Mouse (Mus musculus): ENCODE data around the gene Gm10570. TPM values are rescaled to one million over a fixed set of nuclear protein-coding genes. Genes with fewer than 3 reads are reported as not detected.

Gene Gm10570
- total RNA-seq (2021): under 1 TPM; 0.60 to 0.81 TPM
- long read RNA-seq, experiment 1: 0 reads
- long read RNA-seq, experiment 2, partial matches to known transcripts: 0 of 2 reads
- long read RNA-seq, experiment 2, other reads (novel, unspliced or antisense): 1 of 2 reads

DNA sequence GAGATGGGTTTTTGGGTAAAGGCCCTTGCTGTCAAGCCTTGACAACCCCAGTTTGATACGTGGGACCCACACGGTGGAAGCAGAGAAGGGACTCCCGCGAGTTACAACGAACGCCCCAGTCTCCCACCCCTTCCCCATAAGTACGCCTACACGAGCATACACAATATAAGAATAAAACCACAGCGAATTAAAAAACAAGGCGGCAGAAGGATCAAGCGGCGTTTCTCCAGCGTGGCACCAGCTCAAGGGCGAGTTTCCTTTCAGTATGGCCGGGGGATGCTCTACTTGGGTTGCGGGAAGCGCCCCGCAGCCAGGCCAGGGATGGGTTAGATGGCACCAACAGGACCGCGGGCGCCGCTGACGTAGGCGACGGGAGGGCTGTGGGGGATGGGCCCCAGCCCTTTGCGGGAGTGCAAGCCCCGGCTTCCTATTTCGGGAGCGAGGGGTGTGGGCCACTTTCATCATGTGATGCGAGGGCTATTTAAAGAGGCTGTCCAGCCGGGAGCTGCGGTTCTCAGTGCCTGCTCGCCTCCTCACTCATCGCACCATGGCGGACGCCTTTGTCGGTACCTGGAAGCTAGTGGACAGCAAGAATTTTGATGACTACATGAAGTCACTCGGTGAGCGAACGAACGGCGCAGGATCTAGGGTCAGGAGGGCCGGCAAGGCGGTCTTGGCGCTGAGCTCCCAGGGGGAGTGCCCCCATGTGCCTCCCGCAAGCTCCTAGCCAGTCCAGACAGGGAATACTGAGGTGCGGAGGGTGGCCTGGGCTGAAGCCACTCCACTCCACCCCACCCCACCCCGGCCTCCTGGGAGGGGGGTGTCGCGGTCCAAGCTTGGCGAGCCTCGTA, at the start of gene Gm10570, which contains the start of gene Fabp3:
Gene Gm10570 (minus strand): TSS at position 444 of the 851 bp plus-strand sequence.
Gene Fabp3 (plus strand): TSS at position 365 of the 851 bp plus-strand sequence.
- DNase-seq (ENCODE audit: low spot score in 2 of 2): peak in 1 of 2 experiments; percentile 49

DNA sequence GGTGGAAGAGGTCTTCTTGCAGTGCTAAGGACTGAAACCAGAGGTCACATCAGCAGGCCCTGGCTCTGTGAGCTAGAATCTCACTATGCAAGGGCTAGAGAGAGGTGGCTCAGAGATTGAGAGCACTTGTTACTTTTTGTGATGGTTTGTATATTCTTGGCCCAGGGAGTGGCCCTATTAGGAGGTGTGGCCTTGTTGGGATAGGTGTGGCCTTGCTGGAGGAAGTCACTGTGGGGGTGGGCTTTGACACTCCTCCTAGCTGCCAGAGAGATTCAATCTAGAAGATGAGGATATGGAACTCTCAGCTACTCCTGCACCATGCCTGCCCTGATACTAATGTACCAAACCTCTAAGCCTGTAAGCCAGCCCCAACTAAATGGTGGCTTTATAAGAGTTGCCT, 49.5 kb upstream of the Gm10570 start:
- no peak for DNase-seq (ENCODE audit: low spot score in 2 of 2)

DNA sequence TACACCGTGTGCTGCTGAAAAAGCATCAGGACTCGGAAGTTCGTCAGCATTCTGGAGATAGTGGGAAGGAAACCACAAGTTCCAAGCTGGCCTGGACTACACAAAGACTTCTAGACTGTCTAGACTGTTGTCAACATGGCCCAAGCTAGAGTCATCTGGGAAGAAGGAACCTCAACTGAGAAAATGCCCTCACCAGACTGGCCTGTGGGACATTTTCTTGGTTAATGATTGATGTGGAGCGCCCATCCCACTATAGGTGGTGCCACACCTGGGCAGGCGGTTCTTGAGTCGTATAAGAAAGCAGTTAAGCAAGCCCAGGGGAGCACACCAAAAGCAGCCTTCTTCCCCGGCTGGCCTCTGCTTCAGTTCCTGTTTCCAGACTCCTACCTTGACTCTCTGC, 44.1 kb upstream of the Gm10570 start:
- DNase-seq (ENCODE audit: low spot score in 2 of 2): no peak

DNA sequence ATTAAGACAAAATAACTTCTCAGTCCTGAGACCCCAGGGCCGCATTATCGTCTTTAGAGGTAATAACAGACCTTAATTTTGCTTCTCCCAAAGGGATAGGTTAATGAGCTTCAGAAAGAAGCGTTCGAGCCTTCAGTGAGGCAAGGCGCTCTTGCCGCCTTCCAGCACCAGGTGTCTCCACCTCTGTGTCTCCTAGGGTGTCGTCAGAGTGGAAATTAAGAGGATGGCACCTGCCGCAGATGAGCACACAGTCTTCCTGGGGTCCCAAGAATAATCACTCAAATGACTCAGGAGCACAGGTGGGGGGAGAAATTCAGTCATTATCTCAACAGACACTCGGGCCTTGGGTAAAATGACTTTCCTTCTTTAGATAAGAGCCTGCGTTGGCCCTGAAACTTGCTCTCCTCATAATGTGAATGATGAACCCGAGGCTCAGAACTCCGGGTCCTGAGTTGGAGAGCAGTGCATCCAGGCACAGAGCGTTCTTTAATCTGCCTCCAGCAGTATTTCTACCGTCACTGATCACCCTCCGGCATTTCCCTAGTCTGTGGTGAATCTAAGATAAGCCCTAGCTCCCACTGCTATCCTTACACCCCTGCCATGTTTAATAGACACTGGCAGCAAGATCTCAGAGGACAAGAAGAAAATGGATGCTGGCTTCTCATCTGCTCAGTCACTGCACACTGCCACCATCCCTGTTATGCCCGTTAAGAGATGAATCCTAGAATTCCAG, 42.4 kb upstream of the Gm10570 start:
- no peak for DNase-seq (ENCODE audit: low spot score in 2 of 2)

DNA sequence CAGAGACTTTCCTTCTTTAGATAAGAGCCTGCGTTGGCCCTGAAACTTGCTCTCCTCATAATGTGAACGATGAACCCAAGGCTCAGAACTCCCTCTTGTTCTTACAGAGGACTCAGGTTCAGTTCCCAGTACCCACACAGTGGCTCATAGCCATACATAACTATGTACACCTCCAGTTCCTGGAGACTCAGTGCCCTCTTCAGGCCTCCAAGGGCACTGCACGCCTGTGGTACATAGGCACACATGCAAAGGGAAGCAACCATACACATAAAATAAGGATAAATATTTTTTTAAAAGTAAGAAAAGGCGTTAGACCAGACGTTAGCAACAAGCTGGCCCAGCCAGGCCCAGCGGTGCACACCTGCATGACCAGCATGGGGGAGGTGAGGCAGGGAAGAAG, 41.2 kb upstream of the Gm10570 start:
- DNase-seq (ENCODE audit: low spot score in 2 of 2): no peak

DNA sequence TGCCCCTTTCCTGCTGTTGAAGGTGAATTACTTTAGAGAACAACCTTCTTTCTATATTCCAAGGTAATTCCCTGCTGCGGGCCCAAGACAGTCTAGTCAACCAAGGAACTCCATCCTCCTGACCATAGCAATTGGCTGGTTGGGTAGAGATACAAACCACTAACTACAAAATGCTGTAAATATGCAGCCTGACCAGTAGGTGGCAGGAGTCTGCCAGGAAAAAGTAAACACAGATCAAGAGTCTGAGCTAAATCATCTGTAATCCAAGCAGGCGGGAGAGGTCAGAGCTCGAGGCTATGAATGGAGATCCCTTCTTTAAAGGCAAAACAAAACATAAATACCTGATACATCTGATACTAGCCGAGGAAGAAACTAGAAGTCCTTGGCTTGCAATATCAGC, 33.2 kb upstream of the Gm10570 start:
- DNase-seq (ENCODE audit: low spot score in 2 of 2): peak in 1 of 2 experiments; percentile 30

DNA sequence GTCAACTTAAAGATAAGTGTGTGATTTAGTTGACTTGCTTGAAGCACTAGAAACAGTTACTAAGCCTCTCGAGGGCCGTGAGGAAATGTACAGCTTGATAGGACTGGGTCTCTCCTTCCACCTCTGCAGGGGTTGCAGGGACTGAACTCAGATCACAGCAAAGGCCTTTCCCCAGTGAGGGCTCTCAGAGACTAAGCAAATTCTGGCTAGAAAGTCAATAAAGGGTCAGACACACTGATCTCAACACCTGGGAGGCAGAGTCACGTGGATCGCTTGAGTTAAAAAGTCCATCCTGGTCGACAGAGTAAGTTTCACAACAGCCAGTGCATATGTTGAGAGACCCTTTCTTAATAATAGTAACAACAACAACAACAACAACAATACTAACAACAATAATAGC, 27.4 kb upstream of the Gm10570 start:
- DNase-seq (ENCODE audit: low spot score in 2 of 2): no peak

DNA sequence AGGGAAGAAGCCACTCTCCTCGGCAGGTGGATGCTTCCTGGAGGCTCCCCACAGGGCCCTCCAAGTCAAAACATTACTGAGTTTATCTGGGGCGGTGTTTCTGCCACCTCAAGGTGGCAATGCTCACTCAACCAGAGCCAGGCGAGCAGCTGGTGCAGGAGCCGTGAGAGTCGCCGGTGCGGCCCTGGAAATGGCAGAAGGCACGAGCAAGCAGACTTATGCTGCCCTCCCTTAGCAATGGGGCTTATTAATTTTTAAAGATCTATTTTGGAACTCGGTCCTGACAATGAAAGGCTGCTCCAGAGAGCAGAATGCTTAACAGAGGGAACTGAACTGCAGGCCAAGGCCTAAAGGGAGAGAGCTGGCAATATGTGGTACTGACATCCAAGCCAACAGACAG, 18.9 kb upstream of the Gm10570 start:
- DNase-seq (ENCODE audit: low spot score in 2 of 2): no peak

DNA sequence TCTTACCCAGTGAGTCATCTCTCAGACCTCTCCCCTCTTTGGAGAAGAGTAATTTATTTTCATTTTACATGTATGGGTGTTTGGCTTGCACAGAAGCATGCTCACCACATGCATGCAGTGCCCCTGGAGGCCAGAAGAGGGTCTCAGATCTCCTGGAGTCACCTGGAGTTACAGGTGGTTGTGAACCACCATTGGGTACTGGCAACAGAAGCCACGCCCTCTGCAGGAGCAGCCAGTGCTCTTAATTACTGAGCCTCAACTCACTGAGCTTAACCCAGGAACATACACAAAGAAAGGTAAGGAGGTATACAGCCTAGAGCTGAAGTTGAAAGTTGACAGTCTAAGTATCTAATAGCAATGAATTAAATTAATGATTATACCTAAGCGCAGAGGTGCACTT, 17.0 kb upstream of the Gm10570 start:
- no peak for DNase-seq (ENCODE audit: low spot score in 2 of 2)

DNA sequence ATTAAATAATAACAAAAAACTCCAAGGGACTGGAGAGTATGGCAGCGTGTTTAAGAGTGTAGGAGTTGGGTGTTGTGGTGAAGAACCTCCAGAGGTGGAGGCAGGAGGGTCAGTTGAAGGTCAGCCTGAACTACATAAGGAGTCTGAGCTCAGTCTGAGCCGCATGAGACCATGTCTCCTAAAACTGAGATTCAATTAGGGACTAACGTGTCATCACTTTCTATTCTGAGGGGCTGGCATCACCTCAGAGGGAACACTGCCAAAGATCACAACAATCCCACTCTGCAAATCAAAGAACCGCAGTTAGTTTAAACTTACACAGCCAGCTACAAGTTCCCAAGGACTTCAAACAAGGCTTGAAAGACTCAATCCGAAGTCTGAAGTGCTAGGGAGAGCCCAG, 15.1 kb upstream of the Gm10570 start:
- no peak for DNase-seq (ENCODE audit: low spot score in 2 of 2)

DNA sequence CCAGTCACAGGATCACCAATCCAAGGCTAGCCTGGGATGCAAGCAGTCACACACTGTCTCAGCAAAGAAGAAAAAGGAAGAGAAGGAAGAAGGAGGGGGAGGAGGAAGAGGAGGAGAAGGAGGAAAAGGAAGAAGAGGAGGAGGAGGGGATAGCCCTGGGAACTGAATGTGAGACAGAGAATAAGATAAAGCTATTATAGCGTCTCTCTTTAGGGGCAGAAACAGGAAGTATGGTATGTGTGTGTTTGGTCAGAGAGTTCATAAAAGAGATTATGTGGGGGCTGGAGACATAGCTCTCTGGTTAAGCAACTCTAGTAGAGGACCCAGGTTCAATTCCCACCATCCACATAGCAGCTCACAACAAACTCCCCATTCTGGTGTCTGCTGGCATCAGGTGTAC, 14.7 kb upstream of the Gm10570 start:
- no peak for DNase-seq (ENCODE audit: low spot score in 2 of 2)

DNA sequence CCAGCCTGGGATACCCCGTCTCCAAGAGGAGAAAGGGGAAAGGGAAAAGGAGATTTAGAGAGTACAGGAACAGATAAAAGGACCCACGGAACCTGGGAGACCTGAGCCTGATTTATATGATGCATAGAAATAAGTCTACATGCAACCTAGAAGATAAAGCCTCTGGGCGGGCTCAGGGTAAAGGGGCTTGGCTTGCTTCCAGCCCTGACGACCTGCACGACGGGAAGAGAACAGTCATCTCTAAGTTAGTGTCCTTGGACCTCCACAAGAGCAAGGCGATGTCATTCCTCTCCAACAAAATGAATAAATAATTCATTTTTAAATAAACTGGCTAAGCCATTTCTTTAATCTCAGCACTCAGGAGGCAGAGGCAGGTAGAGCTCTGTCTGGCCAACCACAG, 14.1 kb upstream of the Gm10570 start:
- no peak for DNase-seq (ENCODE audit: low spot score in 2 of 2)

DNA sequence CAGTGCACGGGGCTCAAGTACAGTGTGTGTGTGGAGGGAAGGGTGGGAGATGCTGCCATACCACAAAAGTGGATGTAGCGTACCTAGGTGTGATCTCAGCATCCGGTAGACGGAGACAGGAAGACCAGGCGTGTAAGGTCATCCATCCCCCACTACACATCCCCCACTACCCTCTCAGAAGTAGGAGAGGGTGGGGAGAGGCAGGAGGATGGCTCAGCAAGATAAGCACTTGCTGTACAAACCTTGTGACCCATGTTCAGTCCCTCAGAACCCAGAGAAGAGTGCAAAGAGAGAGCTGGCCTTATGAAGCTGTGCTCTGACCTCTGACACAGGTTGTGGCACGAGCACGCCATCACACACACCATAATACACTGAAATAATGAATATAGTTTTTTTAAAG, 13.2 kb upstream of the Gm10570 start:
- no peak for DNase-seq (ENCODE audit: low spot score in 2 of 2)

DNA sequence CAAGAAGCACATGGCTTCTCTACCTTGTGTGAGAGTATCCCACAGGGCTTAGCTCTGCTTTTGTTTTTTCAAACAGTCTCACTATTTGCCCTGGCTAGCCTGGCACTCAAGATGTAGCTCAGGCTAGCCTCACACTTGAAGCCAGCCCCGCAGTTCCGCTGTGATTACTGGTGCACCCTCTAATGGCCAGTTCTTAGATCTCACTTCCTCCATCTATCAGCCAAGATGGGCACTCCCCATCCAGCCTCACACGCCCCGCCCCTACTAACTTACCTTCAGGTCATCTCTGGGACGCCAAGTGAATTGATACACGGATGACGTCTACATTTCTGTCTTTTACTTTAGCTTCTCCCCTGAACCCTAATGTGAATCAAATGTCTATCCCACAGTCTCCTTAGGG, 11.1 kb upstream of the Gm10570 start:
- DNase-seq (ENCODE audit: low spot score in 2 of 2): no peak

DNA sequence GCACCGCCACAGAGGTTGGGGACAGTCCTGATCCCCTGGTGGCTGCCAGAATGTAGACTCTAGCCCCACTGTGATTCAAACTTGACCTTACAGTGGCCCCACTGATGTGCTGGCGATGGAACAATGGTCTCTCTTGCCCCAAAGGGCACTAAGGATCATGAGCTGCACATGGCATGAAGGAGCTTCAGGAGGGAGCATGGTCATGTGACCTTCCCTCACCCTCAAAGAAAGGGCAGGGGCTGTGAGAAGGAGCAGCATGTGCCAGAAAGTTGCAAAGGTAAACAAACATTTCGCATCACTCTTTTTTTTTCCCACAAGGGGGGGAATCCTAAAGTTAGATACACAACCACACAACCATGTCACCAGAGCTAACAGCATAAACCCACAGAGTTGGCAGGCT, 9.6 kb upstream of the Gm10570 start:
- no peak for DNase-seq (ENCODE audit: low spot score in 2 of 2)

DNA sequence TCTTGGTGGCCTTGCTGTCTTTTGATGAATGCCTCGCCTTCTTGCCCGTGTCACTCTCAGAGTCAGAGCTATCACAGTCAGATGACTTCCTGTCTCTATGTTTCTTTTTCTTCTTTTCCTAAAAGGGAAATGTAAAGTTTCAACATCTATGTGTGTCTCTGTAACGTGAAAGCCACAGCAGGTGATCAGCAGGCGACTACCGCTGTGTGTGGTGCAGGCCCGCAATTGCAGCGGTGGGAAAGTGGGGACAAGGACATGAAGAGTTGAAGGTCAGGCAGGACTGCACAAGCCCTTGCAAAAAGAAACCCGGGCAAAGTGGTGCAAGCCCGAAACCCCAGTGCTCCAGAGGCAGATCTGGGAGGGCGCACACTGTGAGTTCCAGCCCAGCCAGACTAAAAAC, 8.2 kb upstream of the Gm10570 start:
- no peak for DNase-seq (ENCODE audit: low spot score in 2 of 2)

DNA sequence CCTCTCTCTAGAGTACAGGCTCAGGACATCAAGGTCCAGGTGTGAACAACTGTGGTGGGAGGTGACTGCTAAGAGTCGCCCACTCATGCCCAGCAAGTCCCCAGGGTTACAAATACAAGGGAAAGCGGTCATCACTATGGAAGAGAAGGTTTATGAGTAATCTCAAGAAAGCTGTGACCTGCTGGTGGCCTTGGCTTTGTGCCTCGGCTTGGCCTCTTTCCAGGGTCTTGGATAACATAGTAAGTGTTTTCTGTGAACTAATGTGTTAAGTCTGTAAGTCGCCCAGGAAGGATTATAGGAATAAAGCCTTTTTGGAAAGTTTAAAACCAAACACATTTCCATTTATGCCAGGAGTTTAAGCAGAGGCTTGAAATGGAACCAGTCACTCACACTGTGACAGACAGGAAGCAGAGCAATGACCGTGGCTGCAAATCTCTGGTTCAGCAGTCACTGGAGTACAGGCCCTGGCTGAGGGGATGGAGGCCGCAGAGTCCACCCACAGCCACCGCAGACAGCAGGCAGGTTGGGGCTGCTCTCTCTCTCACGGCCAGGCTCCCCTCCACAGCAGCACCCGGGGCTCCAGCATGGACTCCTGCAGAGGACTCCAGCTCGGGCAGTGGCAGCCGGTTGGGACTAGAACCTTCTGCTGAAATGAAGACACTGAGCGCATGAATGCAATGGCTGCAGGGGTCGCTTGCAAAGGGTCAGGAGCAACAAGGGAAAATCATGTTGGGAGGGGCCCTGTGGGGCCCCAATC, 7.5 kb upstream of the Gm10570 start:
- no peak for DNase-seq (ENCODE audit: low spot score in 2 of 2)

DNA sequence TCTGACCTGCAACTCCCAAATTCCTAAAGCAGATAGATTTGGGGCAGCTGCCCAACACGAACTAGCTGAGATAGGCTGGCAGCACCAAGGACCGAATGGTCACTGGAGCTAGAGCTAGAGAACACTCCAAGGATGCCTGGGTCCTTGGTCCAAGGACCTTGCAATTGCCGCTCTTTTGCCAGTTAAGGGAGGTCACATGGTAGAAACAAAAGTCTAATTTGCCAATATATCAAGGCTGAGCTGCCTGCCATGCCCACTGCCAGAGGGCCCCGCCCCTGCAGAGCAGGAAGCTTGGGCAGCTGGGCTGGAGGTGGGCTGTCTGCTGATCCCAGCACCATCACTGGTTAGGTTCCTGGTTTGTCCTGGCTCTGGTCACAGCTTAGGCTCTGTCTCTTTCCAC, 5.1 kb upstream of the Gm10570 start:
- no peak for DNase-seq (ENCODE audit: low spot score in 2 of 2)

DNA sequence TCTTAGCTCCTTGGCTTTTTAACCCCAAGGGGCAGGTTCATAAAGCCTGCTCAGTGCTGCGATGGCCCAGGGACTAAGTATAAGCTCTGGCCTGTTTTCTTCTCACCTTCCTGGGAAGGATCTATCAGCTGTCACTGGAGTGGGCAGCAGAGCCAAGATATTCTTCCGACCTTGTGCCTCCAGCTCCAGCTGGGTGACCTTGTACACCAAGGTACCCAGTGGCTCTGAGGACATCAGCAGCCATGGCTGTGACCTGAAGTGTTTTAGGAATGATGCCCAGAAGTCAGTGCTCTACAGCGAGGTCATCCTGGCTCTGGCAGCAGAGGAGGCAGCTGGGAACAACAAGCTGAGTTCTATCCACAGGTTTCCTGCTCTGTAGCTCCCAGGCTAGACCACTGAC, 4.1 kb upstream of the Gm10570 start:
- DNase-seq (ENCODE audit: low spot score in 2 of 2): no peak

DNA sequence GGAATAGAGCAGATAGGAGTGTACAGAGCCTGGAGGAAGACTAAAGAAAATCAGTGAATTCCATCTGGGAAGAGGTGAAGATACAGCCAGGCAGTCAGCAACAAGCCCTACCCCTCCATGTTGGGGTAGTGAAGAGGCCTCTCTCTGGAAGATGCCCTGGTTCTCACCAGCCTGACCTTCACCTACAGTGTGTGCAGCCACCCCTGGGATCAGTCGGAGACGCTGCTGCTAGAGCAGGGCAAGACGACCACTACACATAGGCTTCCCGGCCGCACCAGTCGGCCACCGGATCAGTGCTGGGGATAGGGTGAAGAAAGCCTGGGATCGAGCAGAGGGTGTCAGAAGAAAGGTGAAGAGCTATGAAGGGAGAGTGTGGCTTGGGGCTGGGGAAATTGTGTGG, 780 bp upstream of the Gm10570 start:
- DNase-seq (ENCODE audit: low spot score in 2 of 2): no peak

DNA sequence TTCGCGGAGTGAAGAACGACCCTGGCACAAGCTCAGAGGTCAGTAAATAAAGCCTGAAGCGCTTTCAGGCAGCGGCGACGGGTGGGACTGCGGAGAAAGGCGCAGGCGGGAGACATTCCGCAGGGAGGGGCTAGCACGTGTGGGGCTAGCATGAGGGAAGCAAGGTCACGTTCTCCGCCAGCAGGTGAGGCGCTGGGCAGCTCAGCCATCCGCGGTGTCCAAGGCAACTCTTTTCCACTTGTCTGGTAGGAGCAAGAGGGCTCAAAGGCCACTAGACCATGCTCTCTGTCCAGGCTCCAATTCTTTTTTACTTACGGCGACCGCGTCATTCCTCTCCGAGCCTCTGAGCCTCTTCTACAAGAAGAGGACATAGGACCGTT, 633 bp downstream of the Gm10570 start:
- peak in 1 of 2 experiments; percentile 40 for DNase-seq (ENCODE audit: low spot score in 2 of 2)
